Mouse (Mus musculus) embryonic facial prominence, embryonic 10.5 days (tissue): Measurements from ENCODE around the gene Capza3. TPM values are rescaled to one million over a fixed set of nuclear protein-coding genes. Genes with fewer than 3 reads are reported as not detected.

Source experiments
- DNase-seq: peaks from one replicate; pipeline ENCODE4 v3.0.0-alpha.2; 2017; ENCODE audit warnings: low spot score
- H3K27ac ChIP-seq: fragments of 300-500 bp; sonication (generic); replicated peaks from 2 replicates; pipeline ENCODE4 v1.5.1; 2016; ENCODE audit warnings: mild to moderate bottlenecking
- H3K27me3 ChIP-seq: fragments of 300-500 bp; sonication (generic); replicated peaks from 2 replicates; pipeline ENCODE4 v1.6.1; 2016; ENCODE audit warnings: low read depth, mild to moderate bottlenecking; ENCODE audit not compliant: poor library complexity, severe bottlenecking
- H3K36me3 ChIP-seq: fragments of 300-500 bp; sonication (generic); replicated peaks from 2 replicates; pipeline ENCODE4 v1.6.1; 2016; ENCODE audit warnings: mild to moderate bottlenecking, moderate library complexity
- H3K4me1 ChIP-seq: fragments of 300-500 bp; sonication (generic); 2 replicates; pipeline ENCODE4 v1.6.1; 2016
- H3K4me3 ChIP-seq: fragments of 300-500 bp; sonication (generic); 2 replicates; pipeline ENCODE4 v1.5.1; 2016; ENCODE audit warnings: mild to moderate bottlenecking, moderate library complexity
- H3K9me3 ChIP-seq: fragments of 300-500 bp; sonication (generic); 2 replicates; pipeline ENCODE4 v1.6.1; 2016; ENCODE audit warnings: mild to moderate bottlenecking
- WGBS: fragments of 180-500 bp; shearing (Covaris S2); methylation state at CpG from one replicate; pipeline ENCODE4 v1.1.7; 2016; 5-methylcytosine and 5-hydroxymethylcytosine counted together
- polyA plus RNA-seq: library from polyadenylated mRNA; unstranded; fragments of >200 nt; fragmentation: Nextera tagmentation; extraction: Ambion mirVana; gene quantifications from 2 replicates; pipeline ENCODE4 v1.2.1, GENCODE M21; 2016

Capza3 gene
- polyA plus RNA-seq = not detected in 2 replicates

DNA sequence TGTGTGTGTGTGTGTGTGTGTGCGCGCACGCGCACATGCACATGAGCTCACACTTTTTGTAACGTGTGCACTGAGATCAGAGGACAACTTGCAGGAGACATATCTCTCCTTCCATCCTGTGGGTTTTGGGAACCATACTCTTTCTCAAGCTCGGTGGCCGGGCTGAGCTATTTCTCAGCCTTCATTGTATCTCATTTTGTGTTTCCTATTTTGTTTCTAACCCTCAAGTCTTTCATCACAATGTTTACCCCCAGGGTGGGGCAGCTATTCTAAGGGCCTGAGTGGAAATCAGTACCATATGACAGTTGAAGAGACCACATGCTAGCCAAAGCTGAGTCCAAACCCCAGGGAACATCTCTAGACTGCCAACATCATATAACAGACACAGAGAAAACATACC, at the start of gene Capza3:
Capza3 (plus strand) TSS at position 301 of the 400 bp plus-strand sequence.
- Histone ChIP-seq H3K4me1 (no peaks in the 10 kb centered on the region; the same call in 1 of the 2 replicates), H3K9me3 (no peaks in the 10 kb centered on the region), H3K27ac (no peak within 1 kb of the TSS), H3K36me3 (no peaks in the 10 kb centered on the region), H3K27me3 (no peaks in the 10 kb centered on the region), H3K4me3 (no peak within 1 kb of the TSS)
- WGBS = 84% methylated on average over 7 of the region's 7 CpGs
- no peak for DNase-seq

DNA sequence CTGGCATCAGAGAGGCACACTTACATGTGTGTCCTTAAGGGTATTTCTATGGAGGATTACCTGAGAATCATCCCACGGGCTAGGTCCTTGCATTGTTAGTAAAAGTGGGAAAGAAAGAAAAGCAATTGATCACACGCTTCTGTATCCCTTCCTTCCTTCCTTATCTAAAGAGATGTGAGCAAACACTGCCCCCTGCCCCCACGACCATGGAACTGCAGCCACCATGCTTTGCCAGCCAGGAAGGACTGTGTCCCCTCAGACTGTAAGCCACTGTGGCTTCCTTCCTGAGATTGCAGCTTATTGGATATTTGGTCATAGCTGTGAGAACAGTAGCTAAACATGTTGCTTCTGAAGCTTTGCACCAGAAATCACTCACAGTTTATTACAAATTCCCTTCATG, 35.9 kb upstream of the Capza3 start:
- Histone ChIP-seq H3K4me1 (no peaks in the 10 kb centered on the region), H3K27me3 (no peaks in the 10 kb centered on the region), H3K9me3 (no peaks in the 10 kb centered on the region), H3K4me3 (no peak overlapping the region), H3K36me3 (no peaks in the 10 kb centered on the region), H3K27ac (no peak overlapping the region)
- 84% methylated on average over 3 of the region's 3 CpGs for WGBS
- DNase-seq = no peak

DNA sequence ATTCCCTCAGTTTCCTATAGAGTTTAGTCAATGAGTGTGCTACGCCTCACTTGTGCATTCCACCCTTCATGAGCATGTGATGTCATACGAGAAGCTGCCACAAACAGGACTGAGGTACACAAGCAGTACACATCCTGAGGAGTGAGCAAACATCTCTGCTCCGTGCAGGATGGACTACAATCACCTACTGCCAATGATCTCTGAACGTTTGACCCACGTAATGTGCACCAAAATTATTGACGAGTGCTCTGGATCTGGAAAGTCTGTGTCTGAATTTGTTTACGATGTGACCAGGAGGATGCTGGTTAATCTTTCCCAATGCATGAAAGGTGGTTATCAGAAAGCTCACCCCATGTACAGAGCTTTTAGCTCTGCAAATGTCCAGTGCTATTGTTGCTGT, 16.6 kb upstream of the Capza3 start:
- no peaks in the 10 kb centered on the region for H3K9me3 ChIP-seq
- H3K27me3 ChIP-seq = no peaks in the 10 kb centered on the region
- no peak overlapping the region for H3K27ac ChIP-seq
- H3K36me3 ChIP-seq = no peaks in the 10 kb centered on the region
- DNase-seq = no peak
- H3K4me3 ChIP-seq = no peak overlapping the region
- no peaks in the 10 kb centered on the region for H3K4me1 ChIP-seq
- 83% methylated on average over 7 of the region's 7 CpGs for WGBS

DNA sequence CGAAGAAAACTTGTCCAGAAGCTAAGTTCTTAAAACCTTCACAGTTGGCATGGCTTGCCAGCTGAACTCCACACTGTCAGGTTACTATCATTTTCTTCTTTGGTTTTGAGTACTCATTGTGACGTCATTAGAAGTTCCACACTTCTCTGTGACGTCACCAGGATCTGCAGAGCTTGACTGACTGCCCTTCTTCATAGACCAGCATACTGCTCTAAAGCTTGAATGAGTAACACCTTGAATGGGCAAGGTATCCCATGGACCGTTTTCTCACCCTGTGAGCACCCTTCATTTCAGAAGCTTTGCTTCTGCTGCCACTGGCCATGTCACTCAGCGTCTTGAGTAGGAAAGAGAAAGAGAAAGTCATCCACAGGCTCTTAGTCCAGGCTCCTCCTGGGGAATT, 305 bp downstream of the Capza3 start, which contains the start of gene Plcz1:
Plcz1 (minus strand) TSS at position 101 of the 400 bp plus-strand sequence.
- no peaks in the 10 kb centered on the region; the same call in 1 of the 2 replicates for H3K4me1 ChIP-seq
- 85% methylated on average over 5 of the region's 5 CpGs for WGBS
- no peaks in the 10 kb centered on the region for H3K36me3 ChIP-seq
- no peaks in the 10 kb centered on the region for H3K9me3 ChIP-seq
- no peak for DNase-seq
- H3K27me3 ChIP-seq = no peaks in the 10 kb centered on the region
- H3K4me3 ChIP-seq = no peak within 1 kb of the TSS
- H3K27ac ChIP-seq = no peak within 1 kb of the TSS

DNA sequence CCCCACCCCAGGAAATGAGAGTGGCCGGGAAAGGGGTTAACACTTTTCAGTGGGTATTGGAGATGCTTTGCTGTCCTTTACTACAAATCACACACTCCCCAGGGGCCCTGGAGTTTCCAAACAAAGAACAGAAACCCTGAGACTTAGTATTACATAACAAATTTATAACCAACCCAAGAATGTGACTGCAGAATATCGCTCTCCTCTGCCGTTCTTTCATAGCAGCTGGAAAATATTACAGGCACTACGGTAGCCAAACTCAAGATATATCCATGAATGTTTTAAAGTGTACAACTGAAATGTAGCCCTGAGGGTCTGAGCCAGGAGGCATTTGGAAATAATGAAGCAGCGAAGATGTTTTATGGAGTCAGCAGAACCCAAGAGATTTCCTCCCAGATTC, 10.4 kb downstream of the Capza3 start:
- Histone ChIP-seq H3K4me3 (no peak overlapping the region), H3K36me3 (no peaks in the 10 kb centered on the region), H3K27me3 (no peaks in the 10 kb centered on the region), H3K9me3 (no peaks in the 10 kb centered on the region), H3K4me1 (0 out of 2 replicates have a peak, but pooled peaks cover 2% of the 10 kb centered on the region), H3K27ac (no peak overlapping the region)
- WGBS = 70% methylated on average over 5 of the region's 5 CpGs
- no peak for DNase-seq

DNA sequence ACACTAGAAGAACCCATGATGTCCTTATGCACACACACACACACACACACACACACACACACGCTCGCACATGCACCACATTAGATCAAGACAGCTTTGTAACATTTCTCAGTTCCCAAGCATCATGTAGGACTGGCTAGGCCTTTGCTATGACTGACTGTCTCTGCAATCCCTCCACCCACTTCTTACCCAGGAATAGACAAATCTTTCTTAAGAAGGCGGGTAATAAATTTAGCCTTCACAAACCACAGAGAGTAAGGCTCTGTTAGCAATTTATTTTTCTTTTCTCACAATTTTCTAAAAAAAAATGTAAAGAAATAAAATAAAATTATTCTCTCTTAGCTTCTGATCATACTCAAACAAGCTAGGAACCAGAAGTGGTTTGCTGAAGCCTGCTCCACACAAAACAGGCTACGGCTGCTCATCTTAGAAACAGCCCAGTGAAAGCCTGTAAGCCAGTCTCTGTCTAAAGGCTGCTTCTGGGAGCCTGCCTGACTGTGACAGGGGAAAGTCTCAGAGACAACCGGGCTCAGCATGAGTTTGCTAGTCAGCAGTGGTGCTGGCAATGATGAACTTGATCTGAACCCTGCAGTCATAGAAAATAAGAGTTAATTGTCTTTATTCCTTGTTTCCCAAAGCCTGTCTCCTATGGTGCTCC, 13.3 kb downstream of the Capza3 start:
- Histone ChIP-seq H3K27ac (no peak overlapping the region), H3K4me1 (0 out of 2 replicates have a peak, but pooled peaks cover 2% of the 10 kb centered on the region), H3K27me3 (no peaks in the 10 kb centered on the region), H3K36me3 (no peaks in the 10 kb centered on the region), H3K9me3 (no peaks in the 10 kb centered on the region), H3K4me3 (no peak overlapping the region)
- WGBS = 79% methylated on average over 5 of the region's 5 CpGs
- DNase-seq = no peak

DNA sequence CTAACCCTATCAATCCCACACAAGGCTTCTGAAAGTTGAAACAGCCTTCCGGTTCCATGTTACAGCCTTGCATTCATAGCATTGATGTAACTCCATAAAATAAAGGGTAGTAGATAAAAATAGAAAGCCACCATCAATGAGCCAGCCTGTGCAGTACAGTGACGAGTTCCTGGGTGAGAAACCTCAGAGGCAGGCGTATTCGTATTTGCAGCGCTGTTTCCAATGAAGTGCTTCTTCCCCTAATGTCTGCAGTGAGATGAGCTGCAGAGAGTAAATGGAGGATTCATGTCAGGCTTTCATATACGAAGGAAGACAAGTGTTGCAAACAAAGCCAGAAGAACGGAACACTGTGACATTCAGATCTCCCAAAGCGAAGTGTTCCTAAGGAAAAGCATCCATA, 28.1 kb downstream of the Capza3 start:
- WGBS = 91% methylated on average over 8 of the region's 8 CpGs
- no peak for DNase-seq
- Histone ChIP-seq H3K4me3 (no peak overlapping the region), H3K4me1 (no peaks in the 10 kb centered on the region), H3K27ac (no peak overlapping the region), H3K27me3 (no peaks in the 10 kb centered on the region), H3K9me3 (no peaks in the 10 kb centered on the region), H3K36me3 (no peaks in the 10 kb centered on the region)

DNA sequence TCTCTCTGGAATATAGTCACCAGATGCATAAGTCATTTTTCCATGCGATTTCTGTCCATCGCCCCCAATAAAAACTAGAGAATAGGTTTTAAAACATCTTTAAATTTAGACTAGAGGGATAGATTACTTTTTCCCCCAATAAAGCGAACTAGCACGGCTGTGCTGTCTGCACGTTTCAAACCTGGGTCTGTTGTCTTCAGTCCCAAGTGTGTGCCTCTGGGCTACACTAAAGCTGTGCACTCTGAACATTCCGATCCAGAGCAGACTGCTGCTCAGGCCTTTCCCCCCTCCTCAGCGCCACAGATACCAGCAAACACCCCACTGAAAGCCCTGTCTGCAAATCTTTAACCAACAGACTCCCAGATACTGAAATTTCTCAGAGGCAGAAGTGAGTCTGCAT, 39.9 kb downstream of the Capza3 start:
- no peak for DNase-seq
- Histone ChIP-seq H3K27me3 (no peaks in the 10 kb centered on the region), H3K36me3 (no peaks in the 10 kb centered on the region), H3K27ac (no peak overlapping the region), H3K4me3 (no peak overlapping the region), H3K9me3 (no peaks in the 10 kb centered on the region; the same call in 1 of the 2 replicates), H3K4me1 (no peaks in the 10 kb centered on the region)
- 84% methylated on average over 7 of the region's 7 CpGs for WGBS

DNA sequence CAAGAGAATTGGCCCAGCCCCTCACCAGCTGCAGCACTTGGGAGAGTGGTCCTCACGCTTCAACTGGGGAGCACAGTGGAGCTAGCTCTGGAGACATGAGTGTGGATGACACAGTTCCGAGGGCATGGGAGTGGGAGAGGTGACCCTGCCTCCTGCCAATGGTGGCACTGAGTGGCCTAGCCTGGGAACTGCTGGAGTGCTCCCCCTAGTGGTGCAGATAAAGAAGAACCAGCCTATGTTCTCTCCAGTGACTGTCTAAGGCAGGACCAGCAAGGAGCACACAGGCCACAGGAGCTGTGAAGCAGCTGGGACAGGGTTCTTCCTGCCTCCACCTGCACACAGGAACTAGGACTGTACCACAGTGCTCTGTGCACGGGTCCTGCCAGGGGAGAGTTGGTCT, 40.7 kb downstream of the Capza3 start:
- H3K27me3 ChIP-seq = no peaks in the 10 kb centered on the region
- DNase-seq = peak; percentile 16
- no peaks in the 10 kb centered on the region for H3K4me1 ChIP-seq
- H3K27ac ChIP-seq = no peak overlapping the region
- H3K36me3 ChIP-seq = no peaks in the 10 kb centered on the region
- H3K9me3 ChIP-seq = no peaks in the 10 kb centered on the region; the same call in 1 of the 2 replicates
- no peak overlapping the region for H3K4me3 ChIP-seq
- 79% methylated on average over 3 of the region's 3 CpGs for WGBS

DNA sequence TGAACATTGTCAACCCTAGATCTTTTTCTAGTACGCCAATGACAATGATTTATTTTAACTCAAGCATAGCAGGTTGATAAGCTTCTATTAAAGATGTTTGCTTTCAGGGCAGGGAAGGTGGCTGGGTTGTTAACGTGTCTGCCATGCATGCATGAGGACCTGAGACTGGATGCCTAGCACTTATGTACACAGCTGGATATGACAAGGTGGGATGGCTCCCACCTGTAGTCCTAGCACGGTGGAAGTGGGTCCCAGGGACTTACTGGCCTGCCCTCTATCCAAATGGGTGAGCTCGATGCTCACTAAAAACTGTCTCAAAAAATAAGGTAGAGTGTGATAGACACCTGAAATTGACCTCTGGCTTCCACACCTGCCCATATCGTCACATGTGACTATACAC, 48.8 kb downstream of the Capza3 start:
- H3K27me3 ChIP-seq = no peaks in the 10 kb centered on the region

More for the DNA sequence above, 48.8 kb downstream of the Capza3 start:
- 91% methylated on average over 5 of the region's 5 CpGs for WGBS
- Histone ChIP-seq H3K36me3 (no peaks in the 10 kb centered on the region), H3K27ac (no peak overlapping the region), H3K4me1 (no peaks in the 10 kb centered on the region), H3K9me3 (no peaks in the 10 kb centered on the region), H3K4me3 (no peak overlapping the region)
- DNase-seq = no peak

Other genes with a start within 250 kb of the Capza3 start
- gene Plcz1, start 205 bp downstream of the Capza3 start, polyA plus RNA-seq = not detected in 2 replicates